Mouse (Mus musculus): ENCODE data around the gene Oxa1l. TPM values are rescaled to one million over a fixed set of nuclear protein-coding genes. Genes with fewer than 3 reads are reported as not detected.

The Oxa1l gene
- polyA plus RNA-seq, 1 experiment from 2014 or later = 53.2 TPM

GRCm38 (mm10) chr14:54375916-54376315 is 15.3 kb downstream of the Oxa1l start:
- Histone ChIP-seq H3K27me3 (no peaks in the 10 kb centered on the region), H3K36me3 (peaks cover 9% of the 10 kb centered on the region), H3K9me3 (replicated peaks) (no peaks in the 10 kb centered on the region), H3K4me1 (replicated peaks) (no peaks in the 10 kb centered on the region), H3K4me2 (no peak overlapping the region), H3K4me3 (no peak overlapping the region), H3K27ac (no peak overlapping the region), H3K9ac (no peak overlapping the region)
- 85% methylated on average over 3 of the region's 3 CpGs for WGBS
- ATAC-seq (replicated peaks; ENCODE audit: insufficient number of reproducible peaks, insufficient read depth, low FRiP score, low read depth) = no peak

- no peak for ATAC-seq (replicated peaks; ENCODE audit: insufficient number of reproducible peaks, insufficient read depth, low FRiP score, low read depth)
- H3K4me3 ChIP-seq = no peak overlapping the region
- H3K4me1 ChIP-seq (replicated peaks) = no peaks in the 10 kb centered on the region
- H3K36me3 ChIP-seq = no peaks in the 10 kb centered on the region
- H3K9me3 ChIP-seq (replicated peaks) = no peaks in the 10 kb centered on the region
- no peak overlapping the region for H3K9ac ChIP-seq
- 65% methylated on average over 6 of the region's 6 CpGs for WGBS
- H3K27ac ChIP-seq = no peak overlapping the region
- no peaks in the 10 kb centered on the region for H3K27me3 ChIP-seq
- H3K4me2 ChIP-seq = no peak overlapping the region
Measured at GRCm38 (mm10) chr14:54377166-54377565, 16.5 kb downstream of the Oxa1l start.

- no peaks in the 10 kb centered on the region for H3K9me3 ChIP-seq (replicated peaks)
- no peak for ATAC-seq (replicated peaks; ENCODE audit: insufficient number of reproducible peaks, insufficient read depth, low FRiP score, low read depth)
- WGBS = 72% methylated on average over 13 of the region's 13 CpGs
- H3K4me2 ChIP-seq = no peak overlapping the region
- no peaks in the 10 kb centered on the region for H3K36me3 ChIP-seq
- no peak overlapping the region for H3K27ac ChIP-seq
- no peaks in the 10 kb centered on the region for H3K27me3 ChIP-seq
- H3K4me3 ChIP-seq = no peak overlapping the region
- no peak overlapping the region for H3K9ac ChIP-seq
- H3K4me1 ChIP-seq (replicated peaks) = peaks cover 6% of the 10 kb centered on the region; the same call in 1 of the 2 replicates
Measured at GRCm38 (mm10) chr14:54379571-54379970, 18.9 kb downstream of the Oxa1l start.

- Histone ChIP-seq H3K36me3 (no peaks in the 10 kb centered on the region), H3K27ac (no peak overlapping the region), H3K4me1 (replicated peaks) (peaks cover 6% of the 10 kb centered on the region; the same call in 1 of the 2 replicates), H3K4me2 (no peak overlapping the region), H3K27me3 (no peaks in the 10 kb centered on the region), H3K4me3 (no peak overlapping the region), H3K9ac (no peak overlapping the region), H3K9me3 (replicated peaks) (no peaks in the 10 kb centered on the region)
- ATAC-seq (replicated peaks; ENCODE audit: insufficient number of reproducible peaks, insufficient read depth, low FRiP score, low read depth) = no peak
- 80% methylated on average over 4 of the region's 4 CpGs for WGBS
Measured at GRCm38 (mm10) chr14:54380616-54381015, 20.0 kb downstream of the Oxa1l start.

DNA sequence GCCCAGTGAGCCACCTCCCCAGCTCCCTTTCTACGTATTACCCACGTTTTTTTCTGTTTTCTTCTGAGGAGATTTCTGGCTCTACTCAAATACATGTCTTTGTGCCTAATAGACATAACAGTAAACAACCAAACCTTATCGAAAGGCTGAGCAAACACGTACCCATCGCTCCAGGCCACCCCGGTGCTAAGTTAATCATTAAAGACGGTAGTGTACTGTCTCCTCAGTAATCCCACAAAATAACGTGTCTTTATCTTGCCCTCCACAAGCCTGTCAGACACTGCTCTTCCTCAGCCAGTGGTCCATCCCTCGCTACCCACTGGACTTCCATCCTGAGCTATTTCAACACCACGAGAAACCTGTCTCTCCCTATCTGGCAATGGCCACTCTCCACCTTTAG is 21.2 kb downstream of the Oxa1l start:
- H3K27me3 ChIP-seq = no peaks in the 10 kb centered on the region
- 78% methylated on average over 10 of the region's 10 CpGs for WGBS
- H3K4me1 ChIP-seq (replicated peaks) = peaks cover 6% of the 10 kb centered on the region; the same call in 1 of the 2 replicates
- ATAC-seq (replicated peaks; ENCODE audit: insufficient number of reproducible peaks, insufficient read depth, low FRiP score, low read depth) = no peak
- no peak overlapping the region for H3K9ac ChIP-seq
- no peak overlapping the region for H3K27ac ChIP-seq
- H3K4me3 ChIP-seq = no peak overlapping the region
- H3K9me3 ChIP-seq (replicated peaks) = no peaks in the 10 kb centered on the region
- no peak overlapping the region for H3K4me2 ChIP-seq
- H3K36me3 ChIP-seq = no peaks in the 10 kb centered on the region

DNA sequence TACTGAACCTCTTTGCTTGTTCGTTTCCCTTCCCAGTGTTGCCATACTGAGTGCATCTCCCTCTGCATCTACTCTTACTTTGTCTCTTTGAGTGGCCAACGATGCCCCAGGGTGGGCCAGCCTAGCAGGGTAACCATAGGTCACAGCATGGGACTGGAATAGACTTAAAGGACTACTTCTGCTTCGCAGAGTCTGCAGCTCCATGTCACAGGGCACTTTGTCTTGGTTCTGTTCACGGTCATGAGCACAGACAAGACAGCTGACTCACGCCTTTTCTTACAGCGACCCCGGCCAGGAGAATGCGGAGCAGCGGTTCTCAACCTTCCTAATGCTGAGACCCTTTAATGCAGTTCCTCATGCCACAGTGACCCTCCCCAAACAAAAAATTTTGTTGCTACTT is 22.0 kb downstream of the Oxa1l start:
- no peaks in the 10 kb centered on the region for H3K27me3 ChIP-seq
- no peak for ATAC-seq (replicated peaks; ENCODE audit: insufficient number of reproducible peaks, insufficient read depth, low FRiP score, low read depth)
- H3K9ac ChIP-seq = no peak overlapping the region
- no peaks in the 10 kb centered on the region for H3K9me3 ChIP-seq (replicated peaks)
- H3K4me1 ChIP-seq (replicated peaks) = peaks cover 6% of the 10 kb centered on the region; the same call in 1 of the 2 replicates
- WGBS = 74% methylated on average over 9 of the region's 9 CpGs
- H3K4me3 ChIP-seq = no peak overlapping the region
- no peaks in the 10 kb centered on the region for H3K36me3 ChIP-seq
- no peak overlapping the region for H3K27ac ChIP-seq
- no peak overlapping the region for H3K4me2 ChIP-seq

GRCm38 (mm10) chr14:54383355-54383771 is 22.7 kb downstream of the Oxa1l start:
- H3K4me2 ChIP-seq = no peak overlapping the region
- no peaks in the 10 kb centered on the region for H3K36me3 ChIP-seq
- H3K4me1 ChIP-seq (replicated peaks) = peaks cover 6% of the 10 kb centered on the region; the same call in 1 of the 2 replicates
- H3K4me3 ChIP-seq = no peak overlapping the region
- H3K27ac ChIP-seq = no peak overlapping the region
- H3K27me3 ChIP-seq = no peaks in the 10 kb centered on the region
- WGBS = 44% methylated on average over 4 of the region's 4 CpGs
- ATAC-seq (replicated peaks; ENCODE audit: insufficient number of reproducible peaks, insufficient read depth, low FRiP score, low read depth) = peak; percentile 54; the same call in 1 of the 2 replicates
- H3K9me3 ChIP-seq (replicated peaks) = no peaks in the 10 kb centered on the region
- no peak overlapping the region for H3K9ac ChIP-seq

DNA sequence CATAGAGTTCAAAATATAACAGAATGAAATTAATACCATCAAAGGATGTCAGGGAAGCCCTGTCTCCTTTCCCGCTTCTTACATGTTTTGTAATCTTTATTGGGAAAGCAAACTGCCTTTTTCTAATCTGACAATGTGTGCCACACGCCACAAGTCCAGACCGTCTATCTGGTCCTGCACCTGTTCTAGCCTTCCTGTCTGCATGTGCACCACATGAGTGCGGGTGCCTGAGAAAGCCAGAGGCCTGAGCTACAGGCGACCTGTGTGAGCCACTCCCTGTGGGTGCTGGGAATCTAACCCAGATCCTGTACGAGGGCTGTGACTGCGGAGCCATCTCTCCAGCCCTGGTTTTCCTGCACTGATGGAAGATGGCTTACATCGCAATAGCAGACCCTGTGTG is 23.8 kb downstream of the Oxa1l start:
- no peaks in the 10 kb centered on the region for H3K9me3 ChIP-seq (replicated peaks)

DNA sequence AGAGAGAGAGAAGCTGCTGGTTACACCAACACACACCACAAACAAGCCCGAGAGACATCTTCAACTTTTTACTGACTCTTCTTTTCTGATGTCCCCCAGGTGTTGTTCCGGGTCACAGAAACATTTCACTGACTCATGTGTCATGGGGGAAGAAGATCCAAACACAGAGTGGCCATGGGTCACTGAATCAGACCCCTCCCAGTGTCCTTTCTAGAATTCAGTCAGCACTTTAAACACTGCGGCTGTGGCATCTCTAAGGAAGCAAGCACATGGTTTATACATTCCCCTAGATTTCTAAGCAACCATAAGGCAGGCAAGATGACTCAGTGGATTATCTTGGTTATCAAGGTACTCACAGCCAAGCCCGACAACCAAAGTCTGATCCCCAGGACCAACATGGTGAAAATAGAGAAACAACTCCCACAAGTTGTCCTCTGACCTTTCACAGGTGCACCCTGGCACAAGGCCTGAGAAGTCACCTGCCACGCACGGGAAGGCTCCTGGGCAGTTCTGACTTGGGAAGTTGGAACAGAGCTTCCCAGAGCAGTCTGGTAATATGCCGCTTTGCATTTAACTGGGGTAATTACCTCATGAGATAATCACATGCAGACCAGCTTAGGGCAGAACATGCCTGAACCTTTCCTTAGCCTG is 25.5 kb downstream of the Oxa1l start:
- Histone ChIP-seq H3K36me3 (no peaks in the 10 kb centered on the region), H3K4me2 (no peak overlapping the region), H3K9me3 (replicated peaks) (no peaks in the 10 kb centered on the region), H3K27ac (no peak overlapping the region), H3K4me3 (no peak overlapping the region), H3K9ac (no peak overlapping the region), H3K27me3 (no peaks in the 10 kb centered on the region), H3K4me1 (replicated peaks) (peaks cover 6% of the 10 kb centered on the region; the same call in 1 of the 2 replicates)
- 79% methylated on average over 7 of the region's 7 CpGs for WGBS
- ATAC-seq (replicated peaks; ENCODE audit: insufficient number of reproducible peaks, insufficient read depth, low FRiP score, low read depth) = no peak

More for the DNA sequence above, 23.8 kb downstream of the Oxa1l start:
- Histone ChIP-seq H3K27ac (no peak overlapping the region), H3K9ac (no peak overlapping the region), H3K36me3 (no peaks in the 10 kb centered on the region), H3K4me1 (replicated peaks) (peaks cover 6% of the 10 kb centered on the region; the same call in 1 of the 2 replicates), H3K4me3 (no peak overlapping the region), H3K27me3 (no peaks in the 10 kb centered on the region), H3K4me2 (no peak overlapping the region)
- WGBS = 86% methylated on average over 8 of the region's 8 CpGs
- ATAC-seq (replicated peaks; ENCODE audit: insufficient number of reproducible peaks, insufficient read depth, low FRiP score, low read depth) = no peak

DNA sequence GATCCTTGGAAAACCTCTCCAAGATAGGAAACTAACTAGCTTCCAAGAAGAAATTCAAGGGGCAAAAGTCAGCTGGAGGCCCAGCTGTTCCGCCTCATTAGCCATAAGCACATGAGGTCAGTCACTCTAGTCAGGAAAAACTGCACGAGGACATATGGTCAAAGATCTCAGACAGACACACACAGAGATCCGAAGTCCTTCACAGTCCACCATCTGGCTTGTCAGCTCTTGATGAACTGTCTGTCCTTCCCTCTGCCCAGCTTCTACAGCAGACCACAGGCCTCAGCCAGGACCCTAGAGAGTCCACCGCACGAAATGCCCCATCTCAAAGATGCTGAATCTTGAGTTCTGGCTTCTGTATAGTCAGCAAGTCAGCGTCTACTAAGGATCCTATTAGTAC is 26.9 kb downstream of the Oxa1l start:
- H3K36me3 ChIP-seq = no peaks in the 10 kb centered on the region
- ATAC-seq (replicated peaks; ENCODE audit: insufficient number of reproducible peaks, insufficient read depth, low FRiP score, low read depth) = no peak
- 77% methylated on average over 6 of the region's 6 CpGs for WGBS

GRCm38 (mm10) chr14:54390843-54391242 is 30.2 kb downstream of the Oxa1l start:
- H3K27ac ChIP-seq = no peak overlapping the region
- H3K4me2 ChIP-seq = no peak overlapping the region
- H3K36me3 ChIP-seq = no peaks in the 10 kb centered on the region
- ATAC-seq (replicated peaks; ENCODE audit: insufficient number of reproducible peaks, insufficient read depth, low FRiP score, low read depth) = no peak
- no peaks in the 10 kb centered on the region for H3K27me3 ChIP-seq
- no peak overlapping the region for H3K9ac ChIP-seq
- no peaks in the 10 kb centered on the region for H3K4me1 ChIP-seq (replicated peaks)
- WGBS = 58% methylated on average over 6 of the region's 6 CpGs
- no peaks in the 10 kb centered on the region for H3K9me3 ChIP-seq (replicated peaks)
- no peak overlapping the region for H3K4me3 ChIP-seq

More for the DNA sequence above, 26.9 kb downstream of the Oxa1l start:
- H3K27me3 ChIP-seq = no peaks in the 10 kb centered on the region
- H3K27ac ChIP-seq = no peak overlapping the region
- peaks cover 6% of the 10 kb centered on the region; the same call in 1 of the 2 replicates for H3K4me1 ChIP-seq (replicated peaks)
- H3K9ac ChIP-seq = no peak overlapping the region
- H3K4me2 ChIP-seq = no peak overlapping the region
- no peaks in the 10 kb centered on the region for H3K9me3 ChIP-seq (replicated peaks)
- H3K4me3 ChIP-seq = no peak overlapping the region

DNA sequence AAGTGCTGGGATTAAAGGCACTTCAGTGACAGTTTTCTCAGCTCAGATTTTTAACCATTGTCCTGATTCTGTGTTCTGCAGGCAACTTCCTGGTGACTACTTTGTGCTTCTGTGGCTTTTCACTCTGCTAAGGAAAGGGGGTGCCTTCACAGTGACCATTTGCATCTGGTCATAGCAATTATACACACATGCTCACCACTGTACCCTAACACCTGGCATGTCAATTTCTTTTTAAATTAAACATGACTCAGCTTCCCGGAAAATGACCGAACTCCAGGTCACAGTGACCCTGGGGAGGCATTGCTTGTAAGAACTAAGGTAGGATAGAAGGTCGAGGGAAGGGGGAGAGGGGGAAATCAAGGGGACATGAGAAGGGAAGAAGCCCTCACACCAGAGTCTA is 33.2 kb downstream of the Oxa1l start:
- H3K9me3 ChIP-seq (replicated peaks) = no peaks in the 10 kb centered on the region
- no peaks in the 10 kb centered on the region for H3K36me3 ChIP-seq
- no peak overlapping the region for H3K4me3 ChIP-seq
- no peak overlapping the region for H3K4me2 ChIP-seq
- no peaks in the 10 kb centered on the region for H3K4me1 ChIP-seq (replicated peaks)
- 76% methylated on average over 3 of the region's 3 CpGs for WGBS
- no peaks in the 10 kb centered on the region for H3K27me3 ChIP-seq
- no peak overlapping the region for H3K27ac ChIP-seq
- no peak for ATAC-seq (replicated peaks; ENCODE audit: insufficient number of reproducible peaks, insufficient read depth, low FRiP score, low read depth)
- H3K9ac ChIP-seq = no peak overlapping the region

Data from heart, embryonic 15.5 days (tissue).